Mouse (Mus musculus): ENCODE measurements at regions not wholly inside any gene's neighbourhood (a gene's known extent, or its start where the extent isn't known, plus 50 kb on each side); places are given as distances from the start of the nearest gene placed in this dataset.

- Histone ChIP-seq H3K27me3 (no peaks in the 10 kb centered on the region), H3K9ac (no peak overlapping the region), H3K27ac (no peak overlapping the region), H3K4me3 (replicated peaks) (no peak overlapping the region), H3K36me3 (replicated peaks) (no peaks in the 10 kb centered on the region), H3K4me2 (no peak overlapping the region), H3K4me1 (no peaks in the 10 kb centered on the region), H3K9me3 (no peaks in the 10 kb centered on the region)
- ATAC-seq (ENCODE audit: low FRiP score) = no peak
Observed at GRCm38 (mm10) chr1:71955331-71955730, 256.8 kb downstream of the Mreg start.

- H3K9me3 ChIP-seq = no peaks in the 10 kb centered on the region
- no peaks in the 10 kb centered on the region for H3K27me3 ChIP-seq
- no peak overlapping the region for H3K27ac ChIP-seq
- no peaks in the 10 kb centered on the region for H3K4me1 ChIP-seq
- no peak overlapping the region for H3K4me3 ChIP-seq (replicated peaks)
- H3K36me3 ChIP-seq (replicated peaks) = no peaks in the 10 kb centered on the region
- no peak overlapping the region for H3K9ac ChIP-seq
- 81% methylated on average over 6 of the region's 6 CpGs for WGBS
- no peak overlapping the region for H3K4me2 ChIP-seq
- ATAC-seq (ENCODE audit: low FRiP score) = no peak
Observed at GRCm38 (mm10) chr1:71953292-71953691, 258.8 kb downstream of the Mreg start.

- Histone ChIP-seq H3K4me1 (no peaks in the 10 kb centered on the region), H3K27ac (no peak overlapping the region), H3K27me3 (no peaks in the 10 kb centered on the region), H3K36me3 (replicated peaks) (no peaks in the 10 kb centered on the region), H3K4me3 (replicated peaks) (no peak overlapping the region), H3K9ac (no peak overlapping the region), H3K9me3 (no peaks in the 10 kb centered on the region), H3K4me2 (no peak overlapping the region)
- WGBS = 87% methylated on average over 7 of the region's 7 CpGs
- ATAC-seq (ENCODE audit: low FRiP score) = no peak
Observed at GRCm38 (mm10) chr1:71949549-71949948, 262.6 kb downstream of the Mreg start.

- ATAC-seq (ENCODE audit: low FRiP score) = no peak
- WGBS = 96% methylated on average over 4 of the region's 4 CpGs
- H3K27me3 ChIP-seq = no peaks in the 10 kb centered on the region
- H3K4me2 ChIP-seq = no peak overlapping the region
- H3K4me1 ChIP-seq = no peaks in the 10 kb centered on the region
- no peak overlapping the region for H3K4me3 ChIP-seq (replicated peaks)
- H3K9ac ChIP-seq = no peak overlapping the region
- H3K36me3 ChIP-seq (replicated peaks) = no peaks in the 10 kb centered on the region
- no peak overlapping the region for H3K27ac ChIP-seq
- H3K9me3 ChIP-seq = no peaks in the 10 kb centered on the region
Observed at GRCm38 (mm10) chr1:71948686-71949085, 263.4 kb downstream of the Mreg start.

GRCm38 (mm10) chr1:71947506-71947905 lies 264.6 kb downstream of the Mreg start:
- Histone ChIP-seq H3K4me2 (no peak overlapping the region), H3K36me3 (replicated peaks) (no peaks in the 10 kb centered on the region), H3K9me3 (no peaks in the 10 kb centered on the region), H3K4me3 (replicated peaks) (no peak overlapping the region), H3K27ac (no peak overlapping the region), H3K4me1 (no peaks in the 10 kb centered on the region), H3K27me3 (no peaks in the 10 kb centered on the region), H3K9ac (no peak overlapping the region)
- ATAC-seq (ENCODE audit: low FRiP score) = no peak
- 97% methylated on average over 2 of the region's 2 CpGs for WGBS

GRCm38 (mm10) chr1:71946911-71947310 lies 265.2 kb downstream of the Mreg start:
- Histone ChIP-seq H3K27ac (no peak overlapping the region), H3K9ac (no peak overlapping the region), H3K4me3 (replicated peaks) (no peak overlapping the region), H3K9me3 (no peaks in the 10 kb centered on the region), H3K27me3 (no peaks in the 10 kb centered on the region), H3K4me2 (no peak overlapping the region), H3K36me3 (replicated peaks) (no peaks in the 10 kb centered on the region), H3K4me1 (no peaks in the 10 kb centered on the region)
- ATAC-seq (ENCODE audit: low FRiP score) = no peak
- 81% methylated on average over 2 of the region's 2 CpGs for WGBS

- Histone ChIP-seq H3K4me1 (peaks cover 6% of the 10 kb centered on the region; the same call in 1 of the 2 replicates), H3K4me2 (no peak overlapping the region), H3K27me3 (no peaks in the 10 kb centered on the region), H3K9me3 (no peaks in the 10 kb centered on the region), H3K9ac (no peak overlapping the region), H3K27ac (no peak overlapping the region), H3K36me3 (replicated peaks) (no peaks in the 10 kb centered on the region), H3K4me3 (replicated peaks) (no peak overlapping the region)
- 91% methylated on average over 6 of the region's 6 CpGs for whole genome bisulfite sequencing
- no peak for ATAC-seq (ENCODE audit: low FRiP score)
Observed at GRCm38 (mm10) chr1:71945070-71945469, 267.0 kb downstream of the Mreg start.

- Histone ChIP-seq H3K27me3 (no peaks in the 10 kb centered on the region), H3K4me3 (replicated peaks) (no peak overlapping the region), H3K4me1 (peaks cover 6% of the 10 kb centered on the region; the same call in 1 of the 2 replicates), H3K27ac (no peak overlapping the region), H3K9ac (no peak overlapping the region), H3K36me3 (replicated peaks) (no peaks in the 10 kb centered on the region), H3K4me2 (no peak overlapping the region), H3K9me3 (no peaks in the 10 kb centered on the region)
- ATAC-seq (ENCODE audit: low FRiP score) = no peak
- 84% methylated on average over 3 of the region's 3 CpGs for whole genome bisulfite sequencing
Observed at GRCm38 (mm10) chr1:71944531-71944930, 267.6 kb downstream of the Mreg start.

GRCm38 (mm10) chr1:71942145-71942544 lies 270.0 kb downstream of the Mreg start:
- H3K4me2 ChIP-seq = no peak overlapping the region
- H3K27ac ChIP-seq = no peak overlapping the region
- ATAC-seq (ENCODE audit: low FRiP score) = no peak
- H3K27me3 ChIP-seq = no peaks in the 10 kb centered on the region
- H3K4me3 ChIP-seq (replicated peaks) = no peak overlapping the region
- H3K4me1 ChIP-seq = peaks cover 6% of the 10 kb centered on the region; the same call in 1 of the 2 replicates
- no peaks in the 10 kb centered on the region for H3K9me3 ChIP-seq
- H3K36me3 ChIP-seq (replicated peaks) = no peaks in the 10 kb centered on the region
- no peak overlapping the region for H3K9ac ChIP-seq

- Histone ChIP-seq H3K4me3 (replicated peaks) (no peak overlapping the region), H3K9ac (no peak overlapping the region), H3K27me3 (no peaks in the 10 kb centered on the region), H3K36me3 (replicated peaks) (no peaks in the 10 kb centered on the region), H3K4me2 (no peak overlapping the region), H3K9me3 (no peaks in the 10 kb centered on the region), H3K27ac (no peak overlapping the region), H3K4me1 (peaks cover 6% of the 10 kb centered on the region; the same call in 1 of the 2 replicates)
- ATAC-seq (ENCODE audit: low FRiP score) = no peak
- WGBS = 50% methylated on average over 4 of the region's 4 CpGs
Observed at GRCm38 (mm10) chr1:71941688-71942087, 270.4 kb downstream of the Mreg start.

- Histone ChIP-seq H3K9me3 (no peaks in the 10 kb centered on the region), H3K27me3 (no peaks in the 10 kb centered on the region), H3K36me3 (replicated peaks) (no peaks in the 10 kb centered on the region), H3K9ac (no peak overlapping the region), H3K4me1 (peaks cover 6% of the 10 kb centered on the region; the same call in 1 of the 2 replicates), H3K4me3 (replicated peaks) (no peak overlapping the region), H3K4me2 (no peak overlapping the region), H3K27ac (no peak overlapping the region)
- WGBS = 44% methylated on average over 4 of the region's 4 CpGs
- ATAC-seq (ENCODE audit: low FRiP score) = no peak
Observed at GRCm38 (mm10) chr1:71940900-71941299, 271.2 kb downstream of the Mreg start.

GRCm38 (mm10) chr1:71938323-71939007 lies 273.6 kb downstream of the Mreg start:
- WGBS = 73% methylated on average over 12 of the region's 12 CpGs

GRCm38 (mm10) chr1:71937922-71938321 lies 274.2 kb downstream of the Mreg start:
- no peak overlapping the region for H3K9ac ChIP-seq
- peaks cover 6% of the 10 kb centered on the region; the same call in 1 of the 2 replicates for H3K4me1 ChIP-seq
- no peak for ATAC-seq (ENCODE audit: low FRiP score)
- H3K4me3 ChIP-seq (replicated peaks) = no peak overlapping the region
- H3K4me2 ChIP-seq = no peak overlapping the region
- no peaks in the 10 kb centered on the region for H3K9me3 ChIP-seq
- H3K36me3 ChIP-seq (replicated peaks) = no peaks in the 10 kb centered on the region
- 81% methylated on average over 8 of the region's 8 CpGs for WGBS
- H3K27ac ChIP-seq = no peak overlapping the region
- no peaks in the 10 kb centered on the region for H3K27me3 ChIP-seq

More at GRCm38 (mm10) chr1:71938323-71939007, 273.6 kb downstream of the Mreg start:
- Histone ChIP-seq H3K4me2 (no peak overlapping the region), H3K4me1 (peaks cover 6% of the 10 kb centered on the region; the same call in 1 of the 2 replicates), H3K27ac (no peak overlapping the region), H3K27me3 (no peaks in the 10 kb centered on the region), H3K9ac (no peak overlapping the region), H3K4me3 (replicated peaks) (no peak overlapping the region), H3K9me3 (no peaks in the 10 kb centered on the region), H3K36me3 (replicated peaks) (no peaks in the 10 kb centered on the region)
- no peak for ATAC-seq (ENCODE audit: low FRiP score)

Data from forebrain, embryonic 12.5 days (tissue).